In the genomic region with DNA sequence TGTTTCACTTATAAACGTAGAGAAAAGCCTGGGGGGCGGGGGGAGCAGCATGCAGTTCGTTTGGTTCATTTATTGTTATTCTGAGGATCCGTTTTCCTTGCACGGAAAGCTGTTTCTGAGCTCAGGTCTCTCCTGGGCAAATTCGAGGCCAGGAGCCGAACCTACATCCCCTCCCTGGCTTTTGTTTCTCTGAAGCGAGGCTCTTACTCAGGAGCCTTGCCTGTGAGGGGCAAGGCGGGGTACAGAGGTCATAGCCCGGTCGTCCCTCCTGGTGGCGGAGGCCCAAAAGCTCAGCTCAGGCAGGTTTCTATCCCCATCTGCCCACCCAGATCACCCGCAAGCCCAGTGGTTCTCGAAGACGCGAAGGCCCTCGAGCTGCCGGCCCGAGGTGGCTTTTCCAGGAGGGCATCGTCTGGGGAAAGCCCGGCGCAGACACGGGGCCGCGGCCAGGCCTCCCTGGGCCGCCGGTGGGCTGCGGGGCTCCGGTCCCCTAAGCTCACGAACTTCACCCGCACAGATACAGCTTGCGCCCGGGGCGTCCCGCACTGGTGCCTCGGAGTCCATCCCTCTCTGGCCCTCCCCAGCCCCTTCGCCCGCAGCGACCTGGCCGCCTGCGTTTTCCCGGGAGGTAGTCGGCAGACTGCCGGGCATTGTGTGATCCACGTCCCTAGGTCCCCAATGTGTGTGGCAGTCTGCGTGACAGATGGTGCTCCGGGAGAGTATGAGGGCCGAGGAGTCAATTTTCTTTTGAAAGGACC, we compare ENCODE assay signal across 9 mouse cellular contexts. TPM values are rescaled to one million over a fixed set of nuclear protein-coding genes. Genes with fewer than 3 reads are reported as not detected.
DNase-seq lines count a peak whose midpoint lies in the region; ATAC-seq and TF ChIP-seq lines count a peak whose summit lies in the region.
"Had no signal": no experiment of that assay in that cellular context is flagged by ENCODE, and none has a peak within 500 bp of the region (broad histone marks: within the 10 kb centered on the region; RNA-seq: fewer than 3 reads in every experiment).

No protein-coding gene starts in this region.

- H3K27me3 ChIP-seq in cerebellum, adult 2 months (ENCODE audit: control insufficient read depth, insufficient read depth, low read length), result no peaks in the 10 kb centered on the region
- H3K27me3 ChIP-seq in forebrain, embryonic 14.5 days (replicated peaks; ENCODE audit: control insufficient read depth, insufficient read depth, low read length), result peaks cover 26% of the 10 kb centered on the region
- H3K27me3 ChIP-seq in limb, embryonic 12.5 days, result peaks cover 70% of the 10 kb centered on the region
- peaks cover 38% of the 10 kb centered on the region for H3K27me3 ChIP-seq in stomach, embryonic 14.5 days (ENCODE audit: control insufficient read depth, insufficient read depth, low read length)

- peak overlapping the region; percentile 49 for H3K4me3 ChIP-seq in layer of hippocampus, adult 2 months
- peak overlapping the region; percentile 97 for H3K4me3 ChIP-seq in cerebellum, adult 2 months (replicated peaks; ENCODE audit: insufficient read depth, low read depth, low read length)
- peak overlapping the region; percentile 41 for H3K4me3 ChIP-seq in forebrain, embryonic 14.5 days (ENCODE audit: low read depth, low read length)
- H3K4me3 ChIP-seq in limb, embryonic 12.5 days (replicated peaks), result peak overlapping the region; percentile 37
- peak overlapping the region; percentile 11 for H3K4me3 ChIP-seq in stomach, embryonic 14.5 days (ENCODE audit: low read depth, low read length)

- peak overlapping the region; percentile 83 for H3K9ac ChIP-seq in forebrain, embryonic 14.5 days (ENCODE audit: low read length)
- peak overlapping the region; percentile 37; the same call in 1 of the 2 replicates for H3K9ac ChIP-seq in limb, embryonic 12.5 days (replicated peaks)
- H3K9ac ChIP-seq in stomach, embryonic 14.5 days (replicated peaks; ENCODE audit: low read depth, low read length), result no peak overlapping the region

- TF ChIP-seq CTCF in layer of hippocampus, adult 2 months (conservative IDR thresholded peaks at IDR 0.05), result no peak
- TF ChIP-seq CTCF in cerebellum, adult 2 months (IDR thresholded peaks at IDR 0.05; ENCODE audit: borderline replicate concordance, insufficient read depth, low read depth, low read length), result no peak

- peaks cover 6% of the 10 kb centered on the region for H3K4me1 ChIP-seq in cerebellum, adult 2 months (ENCODE audit: control insufficient read depth, insufficient read depth, low read length)
- H3K4me1 ChIP-seq in forebrain, embryonic 14.5 days (ENCODE audit: control insufficient read depth, insufficient read depth, low read length), result peaks cover 8% of the 10 kb centered on the region; the same call in 1 of the 2 replicates
- peaks cover 21% of the 10 kb centered on the region for H3K4me1 ChIP-seq in limb, embryonic 12.5 days (replicated peaks)
- H3K4me1 ChIP-seq in stomach, embryonic 14.5 days (ENCODE audit: control insufficient read depth, insufficient read depth, low read length), result peaks cover 8% of the 10 kb centered on the region; the same call in 1 of the 2 replicates

- H3K27ac ChIP-seq in layer of hippocampus, adult 2 months, result peak overlapping the region; percentile 54
- H3K27ac ChIP-seq in cerebellum, adult 2 months (ENCODE audit: insufficient read depth, low read length), result peak overlapping the region; percentile 99
- H3K27ac ChIP-seq in forebrain, embryonic 14.5 days (ENCODE audit: low read depth, low read length), result peak overlapping the region; percentile 89
- no peak overlapping the region for H3K27ac ChIP-seq in limb, embryonic 12.5 days
- H3K27ac ChIP-seq in stomach, embryonic 14.5 days (ENCODE audit: low read length), result no peak overlapping the region

- H3K9me3 ChIP-seq in forebrain, embryonic 14.5 days (replicated peaks; ENCODE audit: control insufficient read depth, low read length), result no peaks in the 10 kb centered on the region
- no peaks in the 10 kb centered on the region for H3K9me3 ChIP-seq in limb, embryonic 12.5 days
- H3K9me3 ChIP-seq in stomach, embryonic 14.5 days (ENCODE audit: control insufficient read depth, low read depth, low read length), result no peaks in the 10 kb centered on the region

- peak overlapping the region; percentile 63 for H3K4me2 ChIP-seq in forebrain, embryonic 14.5 days (ENCODE audit: low read length)
- peak overlapping the region; percentile 60 for H3K4me2 ChIP-seq in limb, embryonic 12.5 days
- H3K4me2 ChIP-seq in stomach, embryonic 14.5 days (replicated peaks; ENCODE audit: low read depth, low read length), result peak overlapping the region; percentile 46; the same call in 1 of the 2 replicates

- TF ChIP-seq POLR2A in cerebellum, adult 2 months (IDR thresholded peaks at IDR 0.05; ENCODE audit: borderline replicate concordance, insufficient read depth, low read length), result peak; percentile 12; the same call in 1 of the 2 replicates

- under 1% methylated on average over 48 of the region's 48 CpGs for WGBS in cerebellum, adult 2 months
- under 1% methylated on average over 47 of the region's 48 CpGs for WGBS in forebrain, embryonic 14.5 days
- WGBS in limb, embryonic 12.5 days, result 1% methylated on average over 48 of the region's 48 CpGs
- WGBS in stomach, embryonic 14.5 days, result 2% methylated on average over 48 of the region's 48 CpGs

- ATAC-seq in forebrain, embryonic 14.5 days, result peak; percentile 35
- 0 out of 2 replicates have a peak, but pooled peaks have one; percentile 45 for ATAC-seq in limb, embryonic 12.5 days (ENCODE audit: insufficient number of reproducible peaks, insufficient read depth, low FRiP score, low TSS enrichment, low read depth)
- no peak for ATAC-seq in stomach, embryonic 14.5 days (ENCODE audit: insufficient number of reproducible peaks, insufficient read depth, low FRiP score, low read depth)

- DNase-seq in layer of hippocampus, adult 2 months (ENCODE audit: low spot score in 2 of 2), result no peak
- no peak for DNase-seq in layer of hippocampus, postnatal 14 days (ENCODE audit: low spot score in 2 of 2)
- DNase-seq in cerebellum, adult 2 months, result peak; percentile 82 to 84
- peak; percentile 51 for DNase-seq in forebrain, embryonic 14.5 days (ENCODE audit: low spot score)
- no peak for DNase-seq in frontal cortex, adult 2 months (ENCODE audit: extremely low spot score in 1 of 2, low spot score in 1 of 2)
- DNase-seq in layer of hippocampus, adult 11-12 months (ENCODE audit: low spot score), result no peak

- no peaks in the 10 kb centered on the region for H3K36me3 ChIP-seq in forebrain, embryonic 14.5 days (ENCODE audit: control insufficient read depth, insufficient read depth, low read length)
- H3K36me3 ChIP-seq in limb, embryonic 12.5 days, result no peaks in the 10 kb centered on the region
- no peaks in the 10 kb centered on the region for H3K36me3 ChIP-seq in stomach, embryonic 14.5 days (ENCODE audit: control insufficient read depth, insufficient read depth, low read length)

RNA-seq across cellular contexts. Expression of gene Nhlh2, which starts 1.6 kb away (rescaled TPM):
- total RNA-seq in layer of hippocampus, adult 2 months (2021), result 1 to 10 TPM; 1.3 to 1.8 TPM
- total RNA-seq in layer of hippocampus, postnatal 14 days (2021), result 1 to 10 TPM; 3.2 to 4.0 TPM
- 9.3 and 9.6 TPM in 2 replicates for polyA plus RNA-seq in cerebellum, adult 2 months (2012; rRNA removed)
- 18.4 and 20.5 TPM in 2 replicates for polyA plus RNA-seq in forebrain, embryonic 14.5 days (2014; fragmentation: Nextera tagmentation; extraction: Ambion mirVana)
- 0.15 and 0.25 TPM in 2 replicates for polyA plus RNA-seq in limb, embryonic 12.5 days (2016; fragmentation: Nextera tagmentation; extraction: Ambion mirVana)
- not detected in 2 replicates for polyA plus RNA-seq in stomach, embryonic 14.5 days (2014; fragmentation: Nextera tagmentation; extraction: Ambion mirVana)
- polyA plus RNA-seq in frontal cortex, adult 2 months (2012; rRNA removed), result 0.32 and 0.42 TPM in 2 replicates
- total RNA-seq: adrenal gland, adult 18-20 months had no signal

Comparison
In these comparisons a context has a peak if more than half of its experiments do, and no peak if none do; other contexts are left out.
1. DNase-seq: peak in cerebellum, adult 2 months (2 of 2) and forebrain, embryonic 14.5 days (single experiment); none in layer of hippocampus, adult 2 months (0 of 2), layer of hippocampus, postnatal 14 days (0 of 2), frontal cortex, adult 2 months (0 of 2) and layer of hippocampus, adult 11-12 months (single experiment).
2. H3K27ac ChIP-seq: peak in layer of hippocampus, adult 2 months (single experiment), cerebellum, adult 2 months (single experiment) and forebrain, embryonic 14.5 days (single experiment); none in limb, embryonic 12.5 days (single experiment) and stomach, embryonic 14.5 days (single experiment).
3. H3K4me3 ChIP-seq: peak in every context shown above with its lines; median percentile 97 in cerebellum, adult 2 months; 49 in layer of hippocampus, adult 2 months; 41 in forebrain, embryonic 14.5 days; 37 in limb, embryonic 12.5 days; 11 in stomach, embryonic 14.5 days.
4. Peak in every context shown above with its lines, with median percentiles within 50 percentile points of each other: H3K4me2 ChIP-seq.